Mouse (Mus musculus) spleen, adult 2 months (tissue): ENCODE measurements around the gene Vat1l.

Experiments used
- CTCF ChIP-seq: fragments of 200-500 bp; IDR thresholded peaks from 2 replicates; pipeline ENCODE4 v1.5.1; 2011; ENCODE audit warnings: mild to moderate bottlenecking, inconsistent platforms; ENCODE audit not compliant: insufficient read depth, insufficient read length, insufficient replicate concordance; ENCODE audit errors: extremely low read depth
- POLR2A ChIP-seq: fragments of 200-500 bp; IDR thresholded peaks from 2 replicates; pipeline ENCODE4 v1.6.1; 2011; ENCODE audit warnings: low read depth, low read length, inconsistent platforms

- no peak for TF ChIP-seq POLR2A
- TF ChIP-seq CTCF, result no peak
Observed at GRCm38 (mm10) chr8:114421544-114421943, 216.1 kb downstream of the Vat1l start.
